Mouse (Mus musculus): ENCODE results near the gene Zfp277.

The Zfp277 gene

DNA sequence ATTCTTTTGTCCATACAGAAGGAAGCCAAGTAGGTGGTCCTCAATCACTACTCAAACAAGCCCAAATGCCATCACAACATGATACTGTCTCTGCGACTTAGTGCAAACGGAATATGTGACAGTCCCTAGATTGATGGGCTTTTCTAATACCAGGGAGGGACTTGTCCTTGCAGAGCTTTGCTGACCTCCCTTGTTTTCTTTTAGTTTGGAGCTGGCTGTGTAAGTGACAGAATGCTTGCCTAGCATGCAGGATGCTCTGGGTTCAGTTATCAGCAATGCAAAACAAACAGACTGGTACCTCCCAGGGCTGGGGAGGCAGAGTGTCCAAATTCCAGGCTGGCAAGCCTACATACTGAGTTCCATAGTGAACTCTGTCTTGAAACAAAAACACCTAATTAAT, 7.7 kb downstream of the Zfp277 start:
- no peak for DNase-seq

GRCm38 (mm10) chr12:40434101-40434500, 11.6 kb downstream of the Zfp277 start:
- no peak for DNase-seq

GRCm38 (mm10) chr12:40431075-40431474, 14.6 kb downstream of the Zfp277 start:
- no peak for DNase-seq

DNA sequence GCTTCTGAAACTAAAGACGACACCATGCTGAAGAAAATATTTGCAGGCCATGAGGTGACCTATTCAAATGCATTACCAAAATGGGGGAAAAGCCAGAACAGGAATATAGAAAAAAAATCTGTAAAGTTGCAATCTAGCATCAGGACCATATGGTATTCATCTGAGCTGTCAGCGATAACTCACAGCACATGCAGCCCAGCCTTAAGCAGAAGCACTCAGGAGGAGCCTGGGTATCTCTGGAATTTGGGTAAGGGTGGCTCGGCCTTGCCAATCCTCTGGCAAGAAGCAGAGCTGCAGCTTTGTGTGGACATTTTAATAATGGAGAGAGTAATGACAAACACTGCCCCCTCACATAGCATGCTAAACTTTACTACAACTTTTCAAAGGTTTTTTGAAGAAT, 15.7 kb downstream of the Zfp277 start:
- DNase-seq = no peak

GRCm38 (mm10) chr12:40427606-40428005, 18.1 kb downstream of the Zfp277 start:
- no peak for DNase-seq

GRCm38 (mm10) chr12:40424991-40425390, 20.7 kb downstream of the Zfp277 start:
- no peak for DNase-seq

GRCm38 (mm10) chr12:40417257-40417656, 28.4 kb downstream of the Zfp277 start:
- DNase-seq = no peak

- DNase-seq = no peak
Measured at GRCm38 (mm10) chr12:40415312-40415925, 30.3 kb downstream of the Zfp277 start.

- no peak for DNase-seq
Measured at GRCm38 (mm10) chr12:40414682-40415311, 30.9 kb downstream of the Zfp277 start.

GRCm38 (mm10) chr12:40399812-40400211, 45.9 kb downstream of the Zfp277 start:
- DNase-seq = no peak

GRCm38 (mm10) chr12:40399386-40399785, 46.3 kb downstream of the Zfp277 start:
- no peak for DNase-seq

DNA sequence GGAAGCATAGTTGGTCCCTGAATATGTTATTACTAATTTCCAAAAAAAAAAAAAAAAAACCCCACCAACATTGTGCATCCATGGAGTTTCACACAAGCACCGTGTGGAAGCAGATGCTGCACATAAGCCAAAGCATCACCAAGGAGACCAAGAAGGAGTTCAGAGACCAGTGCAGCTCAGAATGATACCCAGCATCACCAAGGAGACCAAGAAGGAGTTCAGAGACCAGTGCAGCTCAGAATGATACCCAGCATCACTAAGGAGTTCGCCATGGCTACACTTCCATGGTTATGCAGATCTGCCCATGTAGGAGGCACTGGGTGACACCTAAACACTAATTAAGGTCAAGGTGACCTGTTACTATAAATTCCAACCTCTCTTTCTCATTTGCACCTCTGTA, 46.8 kb downstream of the Zfp277 start:
- DNase-seq = no peak

GRCm38 (mm10) chr12:40392869-40393268, 52.8 kb downstream of the Zfp277 start:
- no peak for DNase-seq

- no peak for DNase-seq
Measured at GRCm38 (mm10) chr12:40391262-40391661, 54.4 kb downstream of the Zfp277 start.

- DNase-seq = no peak
Measured at GRCm38 (mm10) chr12:40387786-40388185, 57.9 kb downstream of the Zfp277 start.

DNA sequence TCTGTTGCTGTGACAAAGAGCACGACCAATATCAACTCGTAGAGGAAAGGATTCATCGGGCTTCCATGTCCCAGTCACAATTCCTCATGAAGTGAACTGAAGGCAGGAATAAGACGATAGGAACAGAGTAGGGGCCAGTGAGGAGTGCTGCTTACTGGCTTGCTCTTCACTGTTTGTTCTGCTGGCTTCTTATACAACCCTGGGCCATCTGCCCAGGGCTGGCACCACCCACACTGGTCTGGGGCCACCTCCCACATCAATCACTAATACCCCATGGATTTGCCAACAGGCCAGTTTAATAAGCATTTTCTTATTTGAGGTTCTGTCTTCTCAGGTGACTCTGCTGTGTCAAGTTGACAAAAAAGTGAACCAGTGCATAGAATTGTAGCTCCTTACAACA, 60.4 kb downstream of the Zfp277 start:
- no peak for DNase-seq

GRCm38 (mm10) chr12:40383718-40384117, 62.0 kb downstream of the Zfp277 start:
- DNase-seq = no peak

DNA sequence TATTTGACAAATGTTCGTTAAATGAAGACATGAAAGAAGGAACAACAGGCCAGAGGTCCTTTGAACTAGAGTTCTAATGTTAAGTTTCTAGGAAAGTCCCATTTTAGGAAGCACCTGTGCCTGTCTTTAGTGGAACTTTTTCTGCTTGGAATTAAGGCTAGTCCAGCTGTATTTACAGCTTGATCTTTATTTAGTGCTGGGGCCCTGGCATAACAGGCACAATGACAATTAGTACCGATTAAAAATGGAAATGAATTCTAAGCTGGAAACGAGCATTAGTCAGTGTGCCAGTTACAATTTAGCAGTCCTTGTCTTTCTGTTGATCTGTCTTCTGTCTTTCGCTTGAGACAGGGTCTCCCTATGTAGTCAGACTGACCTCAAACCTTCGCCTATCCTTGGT, 63.2 kb downstream of the Zfp277 start:
- DNase-seq = no peak

GRCm38 (mm10) chr12:40381824-40382223, 63.9 kb downstream of the Zfp277 start:
- no peak for DNase-seq

DNA sequence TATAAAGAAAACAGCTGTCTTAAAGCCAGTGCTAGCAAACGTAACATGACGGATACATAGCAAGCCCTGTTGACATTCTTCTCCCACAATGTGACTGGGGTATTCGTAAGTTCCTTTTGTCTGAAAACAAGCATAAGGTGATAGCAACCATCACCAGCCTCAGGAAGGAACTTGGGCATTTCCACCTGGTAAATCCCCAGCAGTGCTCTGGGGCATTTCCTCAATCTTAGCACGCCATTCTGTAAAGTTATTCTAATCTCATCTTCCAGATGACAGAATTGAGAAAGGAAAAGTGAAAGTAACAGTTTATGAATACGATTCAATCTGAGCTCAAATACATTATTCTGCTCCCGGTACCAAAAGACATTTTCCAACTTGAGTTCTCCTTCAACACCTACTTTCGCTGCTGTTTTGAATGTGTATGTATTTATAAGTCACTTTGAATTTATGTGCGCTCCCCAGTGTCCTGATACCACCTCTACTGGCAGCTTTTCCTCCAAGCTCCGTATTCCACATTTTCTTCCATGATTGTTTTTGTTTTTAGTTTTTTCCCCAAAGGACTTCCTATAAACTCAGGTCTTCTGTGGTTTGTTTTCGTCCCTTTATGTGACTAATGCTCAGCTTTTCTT, 64.4 kb downstream of the Zfp277 start:
- DNase-seq = no peak

- DNase-seq = no peak
Measured at GRCm38 (mm10) chr12:40379538-40379923, 66.2 kb downstream of the Zfp277 start.

GRCm38 (mm10) chr12:40378621-40379537, 66.8 kb downstream of the Zfp277 start:
- peak; percentile 41 to 68 for DNase-seq

DNA sequence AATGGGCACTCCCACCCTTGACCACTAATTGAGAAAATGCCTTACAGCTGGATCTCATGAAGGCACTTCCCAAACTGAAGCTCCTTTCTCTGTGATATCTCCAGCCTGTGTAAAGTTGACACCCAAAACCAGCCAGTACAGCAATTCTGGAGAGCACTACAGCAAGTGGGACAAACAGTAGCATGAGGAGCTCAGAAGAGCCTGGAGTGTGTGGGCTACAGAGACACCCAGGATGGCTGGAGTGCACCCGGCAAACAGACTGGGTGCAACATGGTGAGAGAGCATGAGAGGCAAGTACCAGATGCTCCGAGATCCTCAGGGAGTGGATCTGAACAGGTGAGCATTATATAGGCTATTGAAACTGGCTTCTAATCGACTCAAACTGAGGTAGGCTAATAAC, 93.8 kb downstream of the Zfp277 start:
- no peak for DNase-seq
